Mouse (Mus musculus): ENCODE data around the gene Samd4b. TPM values are rescaled to one million over a fixed set of nuclear protein-coding genes. Genes with fewer than 3 reads are reported as not detected.

Gene Samd4b
- polyA plus RNA-seq, 1 experiment, result 11.4 TPM

DNA sequence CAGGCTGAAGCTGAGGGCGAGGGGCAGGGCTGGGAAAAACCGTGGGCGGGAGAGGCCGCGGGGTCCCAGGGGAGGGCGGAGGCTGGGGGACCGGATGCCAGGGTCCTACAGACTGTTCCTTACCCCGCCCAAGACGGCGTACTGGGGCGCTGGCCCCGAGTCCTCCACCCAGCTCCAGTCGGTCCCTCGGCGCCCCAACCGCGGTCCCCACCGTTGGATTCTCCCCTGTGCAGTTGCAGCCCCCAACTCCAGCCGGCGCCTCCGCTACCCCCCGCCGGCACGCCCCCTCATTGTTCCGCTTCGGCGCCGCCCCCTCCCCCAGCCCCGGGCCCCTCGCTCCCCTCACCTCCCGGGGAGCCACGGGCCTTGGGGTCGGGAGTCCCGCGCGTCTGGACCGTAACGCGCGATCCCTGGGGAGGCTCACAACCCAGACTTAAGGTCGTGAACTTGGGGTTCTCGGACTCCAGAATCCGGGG is 226.4 kb downstream of the Samd4b start:
- TF ChIP-seq GATA1 (IDR thresholded peaks at IDR 0.05; ENCODE audit: low read length), result no peak
- Histone ChIP-seq H3K36me3 (ENCODE audit: control insufficient read depth) (peaks cover 6% of the 10 kb centered on the region; the same call in 1 of the 2 replicates), H3K27me3 (ENCODE audit: control insufficient read depth) (peaks cover 25% of the 10 kb centered on the region), H3K9me3 (ENCODE audit: control insufficient read depth, low read length) (no peaks in the 10 kb centered on the region), H3K4me1 (ENCODE audit: control insufficient read depth) (peaks cover 58% of the 10 kb centered on the region), H3K4me3 (replicated peaks) (peak overlapping the region; percentile 67)

DNA sequence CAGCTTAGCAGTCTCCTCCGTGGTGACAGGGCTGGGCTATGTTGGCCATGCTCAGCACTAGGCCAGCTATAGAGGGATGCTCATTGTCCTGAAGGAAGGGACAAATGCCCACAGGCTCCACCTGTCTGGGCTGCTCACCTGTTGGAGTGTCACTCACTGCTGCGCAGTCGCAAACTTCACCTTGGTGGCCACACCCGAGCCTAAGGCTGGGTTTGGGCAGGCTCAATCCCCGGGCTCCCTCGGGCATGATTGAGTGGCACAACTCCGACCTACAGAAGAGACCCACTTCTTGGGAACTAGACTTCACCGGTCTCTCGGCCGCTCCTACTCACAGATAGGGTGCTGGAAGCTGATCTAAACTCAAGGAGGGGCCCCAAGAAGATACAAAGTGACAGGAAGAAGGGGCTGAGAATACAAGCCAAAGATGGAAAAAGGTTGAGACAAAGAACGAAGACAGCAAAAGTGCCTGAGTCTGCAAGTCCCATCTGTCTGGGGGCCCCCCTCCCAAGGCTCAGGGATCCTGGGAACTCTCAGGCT is 226.9 kb downstream of the Samd4b start:
- Histone ChIP-seq H3K27me3 (ENCODE audit: control insufficient read depth) (peaks cover 25% of the 10 kb centered on the region), H3K4me3 (replicated peaks) (peak overlapping the region; percentile 67), H3K36me3 (ENCODE audit: control insufficient read depth) (peaks cover 6% of the 10 kb centered on the region; the same call in 1 of the 2 replicates), H3K4me1 (ENCODE audit: control insufficient read depth) (peaks cover 53% of the 10 kb centered on the region), H3K9me3 (ENCODE audit: control insufficient read depth, low read length) (no peaks in the 10 kb centered on the region)
- TF ChIP-seq GATA1 (IDR thresholded peaks at IDR 0.05; ENCODE audit: low read length) (no peak), TAL1 (IDR thresholded peaks at IDR 0.05; ENCODE audit: low read length) (no peak)

DNA sequence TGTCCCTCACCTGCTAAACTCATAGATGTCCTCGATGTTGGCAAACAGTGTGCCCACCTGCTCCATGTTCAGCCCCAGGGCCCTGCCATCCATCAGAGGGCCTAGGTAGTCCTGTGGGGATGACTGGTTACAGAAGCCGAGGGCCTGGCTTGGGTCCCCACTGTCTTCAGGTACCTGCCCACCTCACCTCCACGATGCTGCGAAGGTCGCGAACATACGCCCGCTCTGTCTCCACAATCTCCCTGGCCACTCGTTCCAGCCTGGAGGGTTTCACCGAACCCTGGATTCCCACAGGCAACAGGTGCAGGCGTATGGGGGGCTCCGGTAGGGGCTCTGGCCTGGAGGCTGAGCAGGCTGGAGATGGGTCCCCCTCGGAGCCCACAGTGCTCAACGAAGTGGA is 227.9 kb downstream of the Samd4b start:
- Histone ChIP-seq H3K36me3 (ENCODE audit: control insufficient read depth) (peaks cover 6% of the 10 kb centered on the region; the same call in 1 of the 2 replicates), H3K4me1 (ENCODE audit: control insufficient read depth) (peaks cover 43% of the 10 kb centered on the region), H3K9me3 (ENCODE audit: control insufficient read depth, low read length) (no peaks in the 10 kb centered on the region), H3K4me3 (replicated peaks) (no peak overlapping the region), H3K27me3 (ENCODE audit: control insufficient read depth) (peaks cover 25% of the 10 kb centered on the region)
- TF ChIP-seq TAL1 (IDR thresholded peaks at IDR 0.05; ENCODE audit: low read length) (no peak), GATA1 (IDR thresholded peaks at IDR 0.05; ENCODE audit: low read length) (no peak)

DNA sequence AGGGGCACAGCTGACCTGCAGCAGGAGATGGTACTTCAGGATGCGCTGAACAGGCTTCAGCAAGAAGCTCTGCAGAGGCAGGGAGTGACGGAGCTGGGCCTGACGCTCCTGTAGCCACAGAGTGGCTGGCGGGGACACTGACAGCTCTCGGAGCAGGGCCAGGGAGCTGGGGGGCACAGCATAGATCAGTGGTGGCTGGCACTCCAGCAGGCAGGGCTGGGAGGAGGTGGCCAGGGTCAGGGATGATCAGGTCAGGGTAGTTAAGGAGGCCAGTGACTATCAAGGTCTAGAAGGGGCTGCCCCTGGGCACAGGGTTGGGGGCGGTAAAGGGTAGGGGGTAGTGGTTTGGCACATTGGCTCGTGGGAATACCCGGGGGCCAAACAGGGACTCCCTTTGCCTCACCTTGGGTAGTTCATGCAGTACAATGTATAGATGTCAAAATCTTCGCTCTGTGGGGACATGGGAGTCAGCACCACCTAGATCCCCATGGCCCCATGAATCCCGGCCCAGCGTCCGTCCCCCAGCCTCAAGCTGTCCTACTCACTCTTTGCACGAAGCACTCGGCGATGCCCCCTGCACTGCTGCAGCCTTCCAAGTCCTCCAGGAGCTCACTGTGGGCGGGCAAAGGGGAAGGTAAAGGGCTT is 229.5 kb downstream of the Samd4b start:
- peaks cover 6% of the 10 kb centered on the region; the same call in 1 of the 2 replicates for H3K36me3 ChIP-seq (ENCODE audit: control insufficient read depth)
- TF ChIP-seq TAL1 (IDR thresholded peaks at IDR 0.05; ENCODE audit: low read length), result no peak
- TF ChIP-seq GATA1 (IDR thresholded peaks at IDR 0.05; ENCODE audit: low read length), result no peak
- H3K4me3 ChIP-seq (replicated peaks), result no peak overlapping the region
- peaks cover 25% of the 10 kb centered on the region for H3K27me3 ChIP-seq (ENCODE audit: control insufficient read depth)
- no peaks in the 10 kb centered on the region for H3K9me3 ChIP-seq (ENCODE audit: control insufficient read depth, low read length)
- peaks cover 27% of the 10 kb centered on the region for H3K4me1 ChIP-seq (ENCODE audit: control insufficient read depth)

DNA sequence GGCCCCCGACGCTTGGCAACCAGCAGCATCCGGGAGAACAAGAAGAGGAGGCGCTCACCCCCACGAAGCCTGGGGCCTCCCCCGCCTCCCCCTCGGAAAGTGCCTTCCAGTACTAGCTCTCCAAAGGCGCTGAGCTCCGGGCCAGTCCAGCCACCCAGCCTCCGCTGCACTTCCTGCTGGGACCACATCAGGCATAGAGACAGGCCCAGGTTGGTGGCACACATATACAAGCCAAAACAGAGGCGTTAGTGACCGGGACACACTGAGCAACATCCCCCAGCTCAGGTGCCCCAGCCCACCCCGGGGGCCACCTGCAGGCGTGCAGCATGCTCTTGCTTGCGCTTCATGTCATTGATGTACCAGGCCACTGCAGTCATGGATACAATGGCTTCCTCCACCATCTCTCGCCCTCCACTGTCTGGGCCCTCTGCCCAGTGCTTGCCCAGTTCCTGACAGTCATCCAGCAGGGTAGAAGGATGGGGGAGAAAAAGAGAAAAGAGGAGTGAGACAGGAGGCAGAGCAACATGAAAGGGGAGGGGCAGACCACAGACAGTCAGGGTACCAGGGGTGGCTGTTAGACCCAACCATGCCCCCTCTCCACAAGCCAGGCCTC is 230.2 kb downstream of the Samd4b start:
- TF ChIP-seq TAL1 (IDR thresholded peaks at IDR 0.05; ENCODE audit: low read length) (no peak), GATA1 (IDR thresholded peaks at IDR 0.05; ENCODE audit: low read length) (no peak)
- H3K4me3 ChIP-seq (replicated peaks), result no peak overlapping the region
- peaks cover 25% of the 10 kb centered on the region for H3K27me3 ChIP-seq (ENCODE audit: control insufficient read depth)
- H3K4me1 ChIP-seq (ENCODE audit: control insufficient read depth), result peaks cover 22% of the 10 kb centered on the region
- peaks cover 6% of the 10 kb centered on the region; the same call in 1 of the 2 replicates for H3K36me3 ChIP-seq (ENCODE audit: control insufficient read depth)
- no peaks in the 10 kb centered on the region for H3K9me3 ChIP-seq (ENCODE audit: control insufficient read depth, low read length)

DNA sequence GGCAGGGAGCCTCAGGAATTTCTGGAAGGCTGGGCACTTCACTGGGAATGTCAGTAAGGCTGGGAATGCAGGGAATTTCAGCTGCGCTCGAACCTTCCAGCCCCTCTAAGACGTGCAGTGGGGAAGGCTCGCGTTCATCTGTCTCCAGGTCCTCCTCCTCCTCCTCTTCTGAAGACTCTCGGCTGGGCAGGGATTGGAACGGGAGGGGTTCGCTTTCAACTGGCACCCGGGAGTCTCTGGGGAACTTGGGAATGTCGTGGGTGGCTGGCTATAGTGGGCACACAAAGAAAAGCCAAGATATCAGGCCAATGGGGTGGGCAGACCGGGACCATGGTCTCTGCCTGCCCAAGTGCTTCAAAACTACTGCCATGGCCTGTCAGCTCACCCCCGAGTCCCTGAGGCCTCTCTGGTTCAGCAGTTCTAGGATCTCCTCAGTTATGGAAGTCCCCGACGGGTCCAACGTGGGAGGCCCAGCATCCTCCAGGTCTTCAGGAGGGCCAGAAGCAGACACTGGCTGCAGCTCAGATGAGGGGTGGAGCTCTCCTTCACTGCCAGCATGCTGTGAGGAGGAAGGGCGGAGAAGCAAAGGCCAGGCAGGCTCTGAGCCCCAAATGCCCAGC is 235.4 kb downstream of the Samd4b start:
- peaks cover 3% of the 10 kb centered on the region; the same call in 1 of the 2 replicates for H3K36me3 ChIP-seq (ENCODE audit: control insufficient read depth)
- no peaks in the 10 kb centered on the region for H3K27me3 ChIP-seq (ENCODE audit: control insufficient read depth)
- H3K9me3 ChIP-seq (ENCODE audit: control insufficient read depth, low read length), result no peaks in the 10 kb centered on the region
- H3K4me1 ChIP-seq (ENCODE audit: control insufficient read depth), result no peaks in the 10 kb centered on the region
- no peak overlapping the region for H3K4me3 ChIP-seq (replicated peaks)
- TF ChIP-seq TAL1 (IDR thresholded peaks at IDR 0.05; ENCODE audit: low read length) (no peak), GATA1 (IDR thresholded peaks at IDR 0.05; ENCODE audit: low read length) (no peak)

DNA sequence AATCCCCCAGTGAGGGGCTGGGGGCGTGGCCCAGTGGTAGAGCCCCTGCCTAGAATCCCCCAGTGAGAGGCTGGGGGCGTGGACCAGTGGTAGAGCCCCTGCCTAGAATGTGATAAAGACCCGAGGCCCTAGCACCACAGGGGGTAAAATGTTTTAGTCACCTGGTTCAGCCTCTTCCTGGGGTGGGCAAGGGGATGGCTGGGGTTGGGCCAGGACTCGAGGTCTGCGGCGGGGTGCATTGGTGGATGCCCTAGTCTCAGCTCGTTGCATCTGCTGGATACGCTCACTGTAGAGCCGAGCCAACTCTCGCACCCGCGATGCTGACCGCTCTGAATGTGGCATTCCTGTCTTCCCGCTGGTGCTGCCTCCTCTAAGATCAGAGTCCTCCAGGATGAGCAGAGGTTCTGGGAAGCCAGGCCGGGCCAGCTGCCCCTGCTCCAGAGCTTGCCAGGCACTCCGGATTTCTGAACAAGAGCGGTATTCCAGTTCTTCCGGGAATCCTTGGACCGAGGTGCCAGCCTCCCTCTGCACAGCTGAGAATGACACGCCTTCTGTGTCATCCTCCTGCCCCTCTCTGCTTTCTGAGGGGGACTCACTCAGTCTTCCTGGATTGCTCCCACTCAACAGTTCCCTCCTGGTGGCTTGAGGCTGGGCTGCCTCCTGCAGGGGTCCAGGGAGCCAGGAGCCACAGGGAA is 236.2 kb downstream of the Samd4b start:
- Histone ChIP-seq H3K9me3 (ENCODE audit: control insufficient read depth, low read length) (no peaks in the 10 kb centered on the region), H3K4me1 (ENCODE audit: control insufficient read depth) (no peaks in the 10 kb centered on the region; the same call in 1 of the 2 replicates), H3K36me3 (ENCODE audit: control insufficient read depth) (peaks cover 3% of the 10 kb centered on the region; the same call in 1 of the 2 replicates), H3K4me3 (replicated peaks) (no peak overlapping the region), H3K27me3 (ENCODE audit: control insufficient read depth) (no peaks in the 10 kb centered on the region)
- TF ChIP-seq TAL1 (IDR thresholded peaks at IDR 0.05; ENCODE audit: low read length), result no peak
- no peak for TF ChIP-seq GATA1 (IDR thresholded peaks at IDR 0.05; ENCODE audit: low read length)

DNA sequence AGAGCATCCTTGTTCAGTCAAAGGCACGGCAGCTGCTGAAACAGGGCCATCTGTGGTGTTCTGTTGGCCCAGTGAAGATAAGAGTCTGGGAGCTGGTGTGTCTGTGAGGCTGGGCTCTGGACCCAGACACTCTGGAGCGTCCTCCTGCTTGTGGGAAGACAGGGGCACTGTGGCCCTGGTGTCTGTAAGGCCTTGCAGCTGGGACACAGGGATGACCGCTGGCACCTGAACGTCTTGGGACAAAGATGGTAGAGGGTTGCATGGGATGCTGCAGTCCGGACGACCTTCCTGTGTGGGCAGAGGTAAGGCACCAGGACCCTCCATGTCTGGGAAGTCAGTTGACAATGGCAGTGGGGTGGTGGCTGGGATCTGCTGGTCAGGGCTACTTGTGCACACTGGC is 237.7 kb downstream of the Samd4b start:
- no peaks in the 10 kb centered on the region for H3K27me3 ChIP-seq (ENCODE audit: control insufficient read depth)
- no peak overlapping the region for H3K4me3 ChIP-seq (replicated peaks)
- peaks cover 4% of the 10 kb centered on the region for H3K36me3 ChIP-seq (ENCODE audit: control insufficient read depth)
- no peaks in the 10 kb centered on the region for H3K9me3 ChIP-seq (ENCODE audit: control insufficient read depth, low read length)
- TF ChIP-seq TAL1 (IDR thresholded peaks at IDR 0.05; ENCODE audit: low read length) (no peak), GATA1 (IDR thresholded peaks at IDR 0.05; ENCODE audit: low read length) (no peak)
- no peaks in the 10 kb centered on the region; the same call in 1 of the 2 replicates for H3K4me1 ChIP-seq (ENCODE audit: control insufficient read depth)
